Mouse (Mus musculus) intestine, embryonic 14.5 days (tissue): ENCODE data around the gene Wipi2. TPM values are rescaled to one million over a fixed set of nuclear protein-coding genes. Genes with fewer than 3 reads are reported as not detected.

ENCODE experiments used
- ATAC-seq: fragments of 200-750 bp; cut with Nextera tagmentation; replicated peaks from 2 replicates; pipeline ENCODE4 v1.8.0; 2017; ENCODE audit warnings: low read depth, moderate number of reproducible peaks, moderate TSS enrichment, moderate library complexity; ENCODE audit not compliant: low FRiP score, low TSS enrichment
- DNase-seq: peaks from one replicate; pipeline ENCODE4 v3.0.0-alpha.2; 2018; ENCODE audit warnings: low spot score
- H3K27ac ChIP-seq: fragments of 300-500 bp; sonication (generic); 2 replicates; pipeline ENCODE4 v1.5.1; 2014; ENCODE audit warnings: low read depth, mild to moderate bottlenecking, control low read depth
- H3K27me3 ChIP-seq: fragments of 300-500 bp; sonication (generic); replicated peaks from 2 replicates; pipeline ENCODE4 v1.6.1; 2014; ENCODE audit warnings: low read length, control low read depth; ENCODE audit not compliant: control insufficient read depth, insufficient read depth
- H3K36me3 ChIP-seq: fragments of 300-500 bp; sonication (generic); 2 replicates; pipeline ENCODE4 v1.6.1; 2014; ENCODE audit warnings: low read length, control low read depth; ENCODE audit not compliant: control insufficient read depth, insufficient read depth
- H3K4me1 ChIP-seq: fragments of 300-500 bp; sonication (generic); replicated peaks from 2 replicates; pipeline ENCODE4 v1.6.1; 2014; ENCODE audit warnings: low read length, control low read depth, mixed read lengths; ENCODE audit not compliant: control insufficient read depth, insufficient read depth
- H3K4me2 ChIP-seq: fragments of 300-500 bp; sonication (generic); 2 replicates; pipeline ENCODE4 v1.6.1; 2014; ENCODE audit warnings: low read length
- H3K4me3 ChIP-seq: fragments of 300-500 bp; sonication (generic); 2 replicates; pipeline ENCODE4 v1.5.1; 2014; ENCODE audit warnings: low read depth, low read length, control low read depth, mixed read lengths
- H3K9ac ChIP-seq: fragments of 300-500 bp; sonication (generic); 2 replicates; pipeline ENCODE4 v1.6.1; 2014; ENCODE audit warnings: mild to moderate bottlenecking, low read length
- H3K9me3 ChIP-seq: fragments of 300-500 bp; sonication (generic); 2 replicates; pipeline ENCODE4 v1.6.1; 2016; ENCODE audit warnings: low read length, control low read depth; ENCODE audit not compliant: control insufficient read depth
- WGBS: fragments of 180-500 bp; shearing (Covaris S2); extraction: QIAGEN DNeasy Blood & Tissue Kit; methylation state at CpG from one replicate; pipeline ENCODE4 v1.1.7; 2014; 5-methylcytosine and 5-hydroxymethylcytosine counted together
- polyA plus RNA-seq: library from polyadenylated mRNA; unstranded; fragments of >200 nt; fragmentation: Nextera tagmentation; extraction: Ambion mirVana; gene quantifications from 2 replicates; pipeline ENCODE4 v1.2.1, GENCODE M21; 2014

Wipi2 gene
- polyA plus RNA-seq, 1 experiment from 2014 or later = 46.5 TPM

DNA sequence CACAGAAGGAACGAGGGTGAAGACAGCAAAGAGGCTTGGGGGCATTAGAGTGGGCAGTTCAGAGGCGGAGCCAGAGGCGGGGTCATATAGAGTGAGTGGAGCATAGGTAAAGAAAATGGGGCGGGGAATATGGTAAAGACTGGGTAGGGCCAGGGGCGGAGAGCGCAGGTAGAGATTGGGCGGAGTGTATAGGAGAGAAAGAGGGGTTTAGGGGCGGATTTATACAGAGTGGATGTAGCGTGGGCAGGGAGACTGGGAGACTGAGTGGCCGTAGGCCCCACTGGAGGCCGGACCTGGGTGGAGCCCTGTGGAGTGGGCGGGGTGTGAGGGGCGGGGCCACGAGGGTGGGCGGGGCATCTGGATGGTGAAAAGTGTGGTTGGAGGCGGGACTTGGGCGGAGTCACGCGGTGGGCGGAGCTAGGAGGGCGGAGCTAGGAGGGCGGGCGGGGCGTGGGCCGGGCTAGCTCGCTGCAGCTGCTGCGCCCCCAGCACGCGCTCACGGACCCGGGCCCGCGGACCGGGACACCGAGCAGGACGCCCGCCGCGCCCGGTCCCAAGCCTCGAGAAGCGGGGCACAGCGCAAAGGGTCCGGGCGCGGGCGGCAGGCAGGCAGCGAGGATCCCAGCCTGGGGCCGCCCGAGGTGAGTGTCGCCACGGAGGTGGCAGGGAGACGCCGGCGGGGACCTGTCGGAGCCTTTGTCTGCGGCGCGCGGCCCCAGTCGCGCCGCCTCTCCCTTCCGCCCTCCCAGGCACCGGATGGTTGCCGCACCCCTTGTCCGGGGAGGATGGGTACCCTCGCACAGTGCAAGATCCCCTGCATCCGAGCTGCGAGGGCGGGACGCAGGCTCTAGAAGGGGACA lies 74.4 kb downstream of the Wipi2 start:
- Histone ChIP-seq H3K36me3 (no peaks in the 10 kb centered on the region), H3K4me1 (peaks cover 4% of the 10 kb centered on the region; the same call in 1 of the 2 replicates), H3K4me3 (peak overlapping the region; percentile 54), H3K9ac (peak overlapping the region; percentile 63), H3K27ac (no peak overlapping the region), H3K27me3 (peaks cover 21% of the 10 kb centered on the region), H3K4me2 (peak overlapping the region; percentile 96), H3K9me3 (no peaks in the 10 kb centered on the region)
- under 1% methylated on average over 54 of the region's 72 CpGs for WGBS
- peak; percentile 91 for DNase-seq
- peak; percentile 87 for ATAC-seq

GRCm38 (mm10) chr5:142702511-142703138 lies 75.1 kb downstream of the Wipi2 start:
- ATAC-seq = no peak
- WGBS = 22% methylated on average over 18 of the region's 18 CpGs
- peak overlapping the region; percentile 96 for H3K4me2 ChIP-seq
- no peaks in the 10 kb centered on the region for H3K9me3 ChIP-seq
- peak overlapping the region; percentile 54 for H3K4me3 ChIP-seq
- DNase-seq = no peak
- peaks cover 4% of the 10 kb centered on the region; the same call in 1 of the 2 replicates for H3K4me1 ChIP-seq
- H3K9ac ChIP-seq = peak overlapping the region; percentile 63
- H3K27me3 ChIP-seq = peaks cover 21% of the 10 kb centered on the region
- no peaks in the 10 kb centered on the region for H3K36me3 ChIP-seq
- no peak overlapping the region for H3K27ac ChIP-seq

DNA sequence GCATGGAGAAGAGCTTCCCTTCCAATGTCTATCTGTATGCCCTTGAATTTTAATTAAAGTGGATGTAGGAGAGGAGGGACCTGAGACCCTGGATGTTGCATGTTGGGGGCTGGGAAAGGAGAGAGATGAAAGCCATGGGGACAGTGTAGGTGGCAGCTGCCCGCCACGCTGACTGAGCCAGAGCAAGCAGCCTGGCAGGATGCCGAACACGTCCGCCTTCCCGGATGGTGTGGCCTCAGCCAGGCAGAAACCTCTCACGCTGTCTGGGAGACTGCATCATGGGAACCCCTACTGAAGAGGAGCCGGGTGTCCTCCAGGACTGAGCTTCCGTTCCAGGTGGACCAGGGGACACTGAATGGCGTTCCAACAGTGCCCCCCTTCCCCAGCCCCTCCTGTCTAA lies 76.1 kb downstream of the Wipi2 start:
- Histone ChIP-seq H3K9me3 (no peaks in the 10 kb centered on the region), H3K27ac (no peak overlapping the region), H3K4me3 (no peak overlapping the region), H3K4me1 (peaks cover 4% of the 10 kb centered on the region; the same call in 1 of the 2 replicates), H3K36me3 (no peaks in the 10 kb centered on the region), H3K9ac (no peak overlapping the region), H3K27me3 (peaks cover 21% of the 10 kb centered on the region), H3K4me2 (no peak overlapping the region)
- ATAC-seq (no peak), DNase-seq (no peak)
- 88% methylated on average over 10 of the region's 10 CpGs for WGBS

DNA sequence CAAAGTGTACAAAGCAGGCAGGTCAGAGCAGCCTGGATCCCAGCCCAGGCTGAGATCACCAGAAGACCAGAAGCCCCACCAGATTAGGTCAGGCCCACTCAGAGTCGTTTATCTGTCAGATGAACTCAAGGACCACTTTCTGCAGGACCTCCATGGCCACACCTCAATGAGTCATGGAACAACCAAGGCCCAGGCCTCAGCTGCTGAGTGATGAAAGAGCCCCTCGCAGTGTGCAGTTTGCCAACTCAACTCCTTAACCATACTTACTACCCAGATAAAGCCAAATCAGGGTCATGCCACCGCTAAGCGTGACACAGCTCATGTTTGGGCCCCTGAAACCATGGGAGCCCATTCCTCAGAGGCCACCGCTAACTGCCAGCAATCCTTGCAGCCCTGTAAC lies 80.2 kb downstream of the Wipi2 start:
- no peak overlapping the region for H3K4me2 ChIP-seq
- no peak overlapping the region for H3K9ac ChIP-seq
- 0 out of 2 replicates have a peak, but pooled peaks cover 3% of the 10 kb centered on the region for H3K9me3 ChIP-seq
- no peak for ATAC-seq
- WGBS = 92% methylated on average over 5 of the region's 5 CpGs
- H3K36me3 ChIP-seq = no peaks in the 10 kb centered on the region
- 0 out of 2 replicates have a peak, but pooled peaks cover 5% of the 10 kb centered on the region for H3K27me3 ChIP-seq
- DNase-seq = no peak
- no peak overlapping the region for H3K27ac ChIP-seq
- H3K4me3 ChIP-seq = no peak overlapping the region
- H3K4me1 ChIP-seq = no peaks in the 10 kb centered on the region; the same call in 1 of the 2 replicates

DNA sequence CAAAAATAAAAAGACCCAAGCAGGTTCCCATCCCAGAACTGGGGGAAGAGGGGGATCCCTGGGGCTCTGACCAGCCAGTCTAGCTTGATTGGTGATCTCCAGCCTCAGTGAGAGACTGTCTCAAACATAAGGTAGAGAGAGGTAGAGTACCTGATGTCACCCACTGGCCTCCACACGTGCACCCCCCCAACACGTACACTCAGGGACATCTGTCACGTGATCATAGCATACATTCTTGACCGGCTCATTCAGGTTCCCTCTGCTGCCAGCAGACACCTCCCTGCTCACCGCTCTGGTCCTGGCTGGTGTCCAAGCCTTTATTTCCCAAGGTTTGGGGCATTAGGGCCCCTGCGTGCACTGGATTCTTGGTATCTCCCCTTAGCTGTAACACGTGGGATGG lies 81.9 kb downstream of the Wipi2 start:
- no peaks in the 10 kb centered on the region for H3K4me1 ChIP-seq
- no peak overlapping the region for H3K4me3 ChIP-seq
- H3K27me3 ChIP-seq = no peaks in the 10 kb centered on the region
- 89% methylated on average over 7 of the region's 7 CpGs for WGBS
- H3K27ac ChIP-seq = no peak overlapping the region
- ATAC-seq (no peak), DNase-seq (no peak)
- no peaks in the 10 kb centered on the region for H3K36me3 ChIP-seq
- no peak overlapping the region for H3K4me2 ChIP-seq
- H3K9ac ChIP-seq = no peak overlapping the region
- 0 out of 2 replicates have a peak, but pooled peaks cover 3% of the 10 kb centered on the region for H3K9me3 ChIP-seq

DNA sequence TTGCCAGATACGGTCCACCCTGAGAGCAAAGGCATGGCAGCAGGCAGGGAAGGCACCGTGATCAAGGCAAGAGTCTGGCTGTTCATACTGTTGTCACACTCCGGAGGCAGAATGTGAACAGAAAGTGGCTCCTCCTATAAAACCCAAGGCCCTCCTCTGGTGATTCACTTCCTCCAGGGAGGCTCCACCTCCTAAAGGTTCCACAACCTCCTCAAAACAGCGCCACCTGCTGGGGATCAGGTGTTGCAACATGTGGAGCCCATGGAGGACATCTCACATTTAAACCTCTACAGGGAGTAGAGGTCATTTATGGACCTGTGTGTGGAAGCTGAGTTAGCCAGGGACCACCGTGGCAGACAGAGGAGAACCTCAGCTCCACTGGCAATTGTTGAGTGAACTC lies 84.9 kb downstream of the Wipi2 start:
- Histone ChIP-seq H3K4me3 (no peak overlapping the region), H3K36me3 (no peaks in the 10 kb centered on the region), H3K4me1 (no peaks in the 10 kb centered on the region), H3K9ac (no peak overlapping the region), H3K27me3 (no peaks in the 10 kb centered on the region), H3K9me3 (0 out of 2 replicates have a peak, but pooled peaks cover 3% of the 10 kb centered on the region), H3K4me2 (no peak overlapping the region), H3K27ac (no peak overlapping the region)
- ATAC-seq = no peak
- no peak for DNase-seq
- 84% methylated on average over 5 of the region's 5 CpGs for WGBS

DNA sequence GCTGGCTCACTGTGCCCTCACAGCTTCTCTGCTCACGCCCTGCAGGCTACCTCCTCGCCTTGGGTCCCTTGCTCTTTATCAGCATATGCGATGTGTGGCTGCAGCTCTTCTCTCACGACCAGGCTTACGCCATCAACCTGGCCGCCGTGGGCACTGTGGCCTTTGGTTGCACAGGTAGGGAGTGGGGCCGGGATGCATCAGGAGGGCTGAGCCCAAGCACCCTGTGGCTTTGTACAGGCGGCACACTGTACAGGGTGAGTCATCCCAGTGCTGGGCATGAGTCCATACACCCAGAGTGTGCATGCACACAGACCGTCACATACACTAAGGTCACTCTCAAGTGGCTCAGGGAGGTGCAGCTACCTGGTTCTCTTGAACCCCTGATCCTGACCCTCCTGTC lies 86.5 kb downstream of the Wipi2 start:
- DNase-seq = no peak
- H3K9ac ChIP-seq = no peak overlapping the region
- no peak overlapping the region for H3K4me2 ChIP-seq
- no peak for ATAC-seq
- WGBS = 82% methylated on average over 10 of the region's 10 CpGs
- H3K27ac ChIP-seq = no peak overlapping the region
- H3K9me3 ChIP-seq = 0 out of 2 replicates have a peak, but pooled peaks cover 3% of the 10 kb centered on the region
- H3K4me1 ChIP-seq = no peaks in the 10 kb centered on the region
- H3K4me3 ChIP-seq = no peak overlapping the region
- H3K36me3 ChIP-seq = no peaks in the 10 kb centered on the region
- no peaks in the 10 kb centered on the region for H3K27me3 ChIP-seq

DNA sequence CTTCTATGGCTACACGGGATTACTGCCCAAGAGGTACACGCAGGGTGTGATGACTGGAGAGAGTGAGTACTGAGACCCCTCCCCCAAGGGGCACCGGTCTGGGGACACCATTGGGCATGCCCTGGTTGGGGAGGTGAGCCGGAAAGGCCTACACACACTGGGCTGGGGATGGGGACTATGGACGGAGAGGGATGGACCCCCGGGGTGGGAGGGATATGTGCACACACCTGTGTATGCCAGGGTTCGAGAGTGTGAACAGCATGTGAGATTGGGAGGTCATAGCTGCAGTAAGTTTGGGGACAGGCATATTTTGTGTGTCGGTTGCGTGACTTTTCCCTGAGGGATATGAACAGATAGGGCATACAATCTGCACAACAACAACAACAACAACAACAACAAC lies 87.6 kb downstream of the Wipi2 start:
- 79% methylated on average over 9 of the region's 9 CpGs for WGBS
- Histone ChIP-seq H3K9me3 (0 out of 2 replicates have a peak, but pooled peaks cover 3% of the 10 kb centered on the region), H3K9ac (no peak overlapping the region), H3K36me3 (no peaks in the 10 kb centered on the region), H3K4me3 (no peak overlapping the region), H3K4me2 (no peak overlapping the region), H3K27me3 (no peaks in the 10 kb centered on the region), H3K27ac (no peak overlapping the region), H3K4me1 (no peaks in the 10 kb centered on the region)
- DNase-seq (no peak), ATAC-seq (no peak)
